8 mouse cellular contexts compared by ENCODE assay signal in the genomic region with DNA sequence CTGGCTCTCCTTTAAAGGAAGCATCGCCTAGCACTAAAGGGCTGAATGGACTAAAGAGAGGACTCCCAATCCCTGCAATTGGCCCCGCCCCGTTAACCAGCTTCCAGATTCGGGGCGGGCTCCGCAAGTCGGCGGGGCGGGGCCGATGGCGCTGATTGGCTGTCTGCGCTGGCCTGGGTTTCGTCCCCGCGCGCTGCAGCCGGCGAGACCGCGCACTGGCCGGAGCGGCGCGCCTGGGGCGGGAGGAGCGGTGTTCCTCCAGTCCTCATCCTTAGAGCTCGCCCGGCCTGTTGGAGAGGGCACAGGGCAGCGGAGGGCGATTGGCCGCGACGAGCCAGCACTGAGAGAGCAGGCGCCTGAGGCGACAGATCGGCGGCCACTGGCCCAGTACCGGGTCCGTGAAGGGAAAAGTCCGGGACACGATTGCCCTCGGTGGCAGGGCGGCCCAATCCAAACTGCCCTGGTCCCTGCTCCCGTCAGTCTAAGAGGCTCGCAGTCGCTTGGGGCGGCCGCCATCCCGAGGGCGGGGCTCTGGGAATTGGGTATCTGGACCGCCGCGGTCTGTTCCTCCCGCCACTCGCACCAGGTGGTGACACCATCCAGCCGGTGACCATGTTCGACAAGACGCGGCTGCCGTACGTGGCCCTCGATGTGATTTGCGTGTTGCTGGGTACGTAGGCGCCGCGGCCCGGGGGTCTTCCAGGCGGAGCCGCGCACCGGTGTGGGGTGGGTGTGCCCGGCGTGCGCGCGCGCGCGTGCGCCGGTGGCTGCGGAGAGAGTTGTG. TPM values are rescaled to one million over a fixed set of nuclear protein-coding genes. Genes with fewer than 3 reads are reported as not detected.
DNase-seq lines count a peak whose midpoint lies in the region; ATAC-seq and TF ChIP-seq lines count a peak whose summit lies in the region.

Gene Plpp1 (plus strand): TSS at position 196 of the 784 bp plus-strand sequence.

- no peak for TF ChIP-seq CTCF in layer of hippocampus, adult 2 months (conservative IDR thresholded peaks at IDR 0.05)
- TF ChIP-seq CTCF in lung, adult 2 months (IDR thresholded peaks at IDR 0.05; ENCODE audit: insufficient read depth, low read length), result no peak

- peak; percentile 98 for DNase-seq in Muller cell, postnatal 12 days (ENCODE audit: inconsistent ontology term)
- DNase-seq in cerebellum, adult 9-10 months, result peak; percentile 96
- DNase-seq in forelimb bud, embryonic 11.5 days (ENCODE audit: low read depth, low spot score), result peak; percentile 91
- peak; percentile 99 for DNase-seq in heart, postnatal 4 days
- DNase-seq in layer of hippocampus, adult 2 months (ENCODE audit: low spot score in 2 of 2), result peak; percentile 93 to 94
- peak; percentile 94 for DNase-seq in lung, adult 2 months
- DNase-seq in testis, postnatal 14 days (ENCODE audit: low spot score), result peak; percentile 92

- TF ChIP-seq POLR2A in lung, adult 2 months (IDR thresholded peaks at IDR 0.05; ENCODE audit: borderline replicate concordance, extremely low read depth, low read depth, low read length), result peak; percentile 95

- H3K27ac ChIP-seq in layer of hippocampus, adult 2 months, result peak within 1 kb of the TSS; percentile 94

- H3K4me1 ChIP-seq in lung, adult 2 months (ENCODE audit: control insufficient read depth, insufficient read depth, low read length), result peaks cover 2% of the 10 kb centered on the region; the same call in 1 of the 2 replicates

- peak; percentile 17; the same call in 1 of the 2 replicates for ATAC-seq in neutrophil, adult 5-6 weeks (ENCODE audit: extremely low read depth, insufficient number of reproducible peaks, low FRiP score, poor library complexity, severe bottlenecking)

- under 1% methylated on average over 83 of the region's 83 CpGs for WGBS in lung, adult 2 months

- peak within 1 kb of the TSS; percentile 97 for H3K4me3 ChIP-seq in layer of hippocampus, adult 2 months
- peak within 1 kb of the TSS; percentile 100 for H3K4me3 ChIP-seq in lung, adult 2 months (replicated peaks; ENCODE audit: extremely low read depth, low read depth, low read length)

RNA-seq across cellular contexts. Expression of gene Plpp1, which starts in this region (rescaled TPM):
- total RNA-seq in heart, postnatal 4 days (2021), result 10 to 100 TPM; 72.2 to 78.2 TPM
- total RNA-seq in layer of hippocampus, adult 2 months (2021), result 10 to 100 TPM; 30.4 to 30.8 TPM
- 171 and 191 TPM in 2 replicates for polyA plus RNA-seq in lung, adult 2 months (2012; rRNA removed)
- total RNA-seq in neutrophil, adult 5-6 weeks (2017), result 1.5 and 2.8 TPM in 2 replicates

Comparison
In these comparisons a context has a peak if more than half of its experiments do, and no peak if none do; other contexts are left out.
1. Peak in every context shown above with its lines: DNase-seq, ATAC-seq, H3K4me3 ChIP-seq and H3K27ac ChIP-seq.